Mouse (Mus musculus): ENCODE results near the gene Tagap.
"Not testable (repeated sequence)": the region's sequence is repeated elsewhere in the genome, so short reads cannot be mapped to it uniquely, and the experiment has no call there.

The Tagap gene

DNA sequence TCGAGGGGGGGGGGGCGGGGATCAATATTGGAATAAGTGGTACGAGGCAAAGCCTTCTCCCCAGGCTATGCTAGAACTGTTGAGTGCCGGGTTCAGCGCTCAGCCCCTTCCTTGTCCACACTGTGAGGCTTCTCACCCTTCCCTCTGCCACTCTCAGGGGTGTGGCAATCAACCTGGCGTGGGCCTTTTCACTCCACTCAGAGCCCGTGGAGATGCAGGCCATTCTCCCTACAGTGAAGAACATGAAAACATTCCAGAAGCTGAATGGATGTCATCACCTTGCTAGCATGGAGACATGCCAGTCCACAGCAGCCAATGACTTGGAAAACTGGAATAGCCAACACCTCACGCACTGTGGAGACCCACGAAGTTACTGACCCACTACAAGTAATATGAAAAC is 10.0 kb upstream of the Tagap start:
- no peak for DNase-seq (ENCODE audit: low spot score)

DNA sequence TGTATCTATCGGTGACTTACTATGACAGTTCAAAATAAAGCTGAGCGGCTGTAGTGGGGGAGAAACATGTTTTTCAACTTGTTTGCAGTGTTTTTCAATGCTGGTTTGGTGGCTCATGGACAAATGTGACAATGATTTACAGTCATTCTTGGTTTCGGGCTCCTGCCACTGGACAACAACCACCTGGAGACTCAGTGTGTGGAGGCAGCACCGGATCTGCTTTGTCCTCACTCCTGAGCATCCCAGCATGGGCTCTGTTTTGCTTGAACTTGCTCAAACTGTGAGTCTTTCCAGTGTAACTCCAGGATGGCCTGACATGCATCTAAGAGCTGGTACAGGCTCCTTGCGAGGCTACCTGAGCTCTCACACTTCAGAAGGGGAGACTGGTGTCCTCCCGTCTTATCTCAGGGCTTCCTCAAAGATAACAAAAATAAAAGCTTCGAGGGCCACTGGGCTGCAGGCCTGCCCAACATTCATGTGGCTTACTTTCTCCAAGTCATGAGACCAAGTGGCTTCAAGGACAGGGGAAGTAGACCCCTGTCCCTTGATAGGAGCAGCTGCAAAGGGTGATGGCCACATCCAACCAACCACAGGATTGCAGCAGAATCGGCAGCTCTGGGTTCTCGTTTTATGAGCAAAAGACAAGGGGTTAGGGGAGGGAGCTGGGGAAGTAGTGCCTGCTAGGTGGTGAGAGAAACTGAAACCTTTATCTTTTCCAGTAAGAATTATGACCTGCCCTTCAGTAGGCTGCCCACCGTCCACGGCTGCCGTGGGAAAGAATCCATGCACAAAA is 8.8 kb upstream of the Tagap start:
- no peak for DNase-seq (ENCODE audit: low spot score)

DNA sequence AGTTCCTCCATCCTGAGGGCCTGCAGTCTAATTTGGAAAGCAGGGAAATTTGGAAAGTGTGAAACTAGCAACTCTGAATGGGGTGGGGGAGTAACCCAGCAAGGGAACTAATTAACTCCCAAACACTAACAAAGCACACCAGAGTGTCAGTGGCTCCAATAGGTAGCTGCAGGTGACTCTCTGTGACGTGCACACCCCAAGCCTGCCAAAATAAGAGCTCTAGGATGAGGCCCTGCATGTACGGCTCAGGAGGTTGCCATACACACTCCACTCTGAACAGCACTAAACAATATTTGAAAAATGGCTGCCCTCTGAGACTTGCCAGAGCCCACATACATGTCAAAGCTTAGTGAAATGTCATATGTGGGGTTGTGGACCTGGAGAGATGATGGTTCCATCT is 7.4 kb upstream of the Tagap start:
- no peak for DNase-seq (ENCODE audit: low spot score)

DNA sequence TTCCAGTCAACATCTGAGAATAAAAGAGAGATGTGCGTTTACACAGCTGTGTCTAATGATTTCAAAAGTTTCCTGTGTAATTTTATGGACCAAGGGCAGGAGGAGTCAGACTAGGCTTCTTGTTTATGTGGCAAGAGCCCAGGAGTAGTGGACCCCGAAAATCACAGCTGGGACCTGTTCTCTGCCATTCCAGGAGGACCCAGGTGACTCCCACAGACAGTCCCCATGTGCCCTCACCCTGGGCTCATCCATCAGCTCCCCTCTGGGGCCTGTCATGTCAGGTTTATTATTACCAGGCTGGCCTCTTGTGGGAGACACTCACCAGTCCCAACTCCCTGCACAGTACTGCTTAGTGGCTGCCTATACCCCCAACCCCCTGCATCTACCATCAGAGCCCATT is 6.6 kb upstream of the Tagap start:
- no peak for DNase-seq (ENCODE audit: low spot score)

- DNase-seq (ENCODE audit: low spot score) = no peak
These were observed 3.2 kb upstream of the Tagap start for GRCm38 (mm10) chr17:7922564-7922963.

DNA sequence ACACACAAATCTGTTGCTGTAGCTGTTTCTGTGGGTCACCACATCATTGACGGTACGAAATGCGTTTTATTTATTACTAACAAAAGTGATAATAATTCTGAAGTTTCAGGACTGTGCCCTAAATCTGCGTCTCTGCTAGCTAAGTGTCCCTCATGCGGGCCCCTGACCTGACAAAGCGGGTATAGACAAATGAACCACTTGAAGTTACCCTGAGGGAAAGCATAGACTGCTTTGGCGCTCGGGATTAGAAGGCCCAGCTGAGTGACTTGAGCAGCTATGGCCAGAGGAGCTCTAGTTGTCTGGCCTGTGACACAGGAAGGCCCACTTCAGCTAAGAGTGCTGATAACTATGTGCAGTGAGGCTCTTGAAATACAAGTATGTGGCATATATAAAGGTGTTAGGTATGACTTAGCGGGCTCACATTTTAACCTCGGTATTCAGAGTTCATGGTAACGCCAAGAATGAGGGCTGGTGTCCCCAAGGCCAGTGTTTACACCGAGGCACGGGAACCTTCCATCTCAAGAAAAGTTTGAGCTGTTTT is 1.5 kb upstream of the Tagap start:
- DNase-seq (ENCODE audit: low spot score) = no peak

DNA sequence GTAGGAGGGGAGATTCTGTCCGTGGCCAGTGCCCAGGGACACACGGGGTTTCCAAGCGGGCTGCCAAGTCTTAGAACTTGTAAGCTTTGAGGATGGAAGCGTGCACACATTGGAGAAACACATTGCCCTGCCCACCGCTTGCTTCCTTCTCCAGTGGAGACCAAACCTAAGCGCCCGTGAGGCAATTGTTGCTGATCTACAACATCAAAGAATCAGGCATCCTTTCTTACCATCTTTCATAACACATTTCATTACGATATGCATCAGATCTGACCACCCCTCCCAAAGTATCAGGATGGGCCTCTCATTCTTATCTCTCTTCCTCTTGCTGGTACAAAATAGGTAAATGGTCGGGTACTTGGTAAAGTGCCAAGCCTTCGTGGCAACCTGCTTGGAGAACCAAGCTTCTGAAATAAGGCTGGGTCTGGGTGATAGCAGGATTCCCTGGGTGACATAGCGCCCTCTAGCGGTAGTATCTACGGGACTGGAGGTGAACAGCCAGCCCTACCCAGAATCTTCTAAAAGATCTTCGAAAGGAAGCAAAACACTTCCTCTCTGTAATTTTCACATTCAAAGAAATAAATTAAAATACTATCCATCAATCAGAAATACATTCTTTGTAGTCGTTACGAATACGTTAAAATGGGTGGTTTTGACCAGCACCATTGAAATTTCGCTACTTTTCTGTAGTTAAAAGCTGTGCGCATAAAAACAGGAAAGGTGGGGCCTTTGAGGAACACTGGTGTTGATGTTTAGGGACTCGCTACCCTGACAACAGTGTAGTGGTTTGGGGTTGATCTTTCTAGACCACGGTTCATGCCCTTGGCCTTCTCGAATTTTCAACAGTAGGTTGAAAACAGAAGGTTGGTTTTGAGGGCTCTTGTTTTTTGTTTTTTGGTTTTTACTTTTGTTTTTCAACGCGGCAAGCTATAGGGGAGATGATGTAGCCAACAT is 2.1 kb downstream of the Tagap start:
- peak; percentile 85 for DNase-seq (ENCODE audit: low spot score)

- no peak for DNase-seq (ENCODE audit: low spot score)
These were observed 2.9 kb downstream of the Tagap start for GRCm38 (mm10) chr17:7928662-7929061.

GRCm38 (mm10) chr17:7929279-7929678 is 3.5 kb downstream of the Tagap start:
- no peak for DNase-seq (ENCODE audit: low spot score)

DNA sequence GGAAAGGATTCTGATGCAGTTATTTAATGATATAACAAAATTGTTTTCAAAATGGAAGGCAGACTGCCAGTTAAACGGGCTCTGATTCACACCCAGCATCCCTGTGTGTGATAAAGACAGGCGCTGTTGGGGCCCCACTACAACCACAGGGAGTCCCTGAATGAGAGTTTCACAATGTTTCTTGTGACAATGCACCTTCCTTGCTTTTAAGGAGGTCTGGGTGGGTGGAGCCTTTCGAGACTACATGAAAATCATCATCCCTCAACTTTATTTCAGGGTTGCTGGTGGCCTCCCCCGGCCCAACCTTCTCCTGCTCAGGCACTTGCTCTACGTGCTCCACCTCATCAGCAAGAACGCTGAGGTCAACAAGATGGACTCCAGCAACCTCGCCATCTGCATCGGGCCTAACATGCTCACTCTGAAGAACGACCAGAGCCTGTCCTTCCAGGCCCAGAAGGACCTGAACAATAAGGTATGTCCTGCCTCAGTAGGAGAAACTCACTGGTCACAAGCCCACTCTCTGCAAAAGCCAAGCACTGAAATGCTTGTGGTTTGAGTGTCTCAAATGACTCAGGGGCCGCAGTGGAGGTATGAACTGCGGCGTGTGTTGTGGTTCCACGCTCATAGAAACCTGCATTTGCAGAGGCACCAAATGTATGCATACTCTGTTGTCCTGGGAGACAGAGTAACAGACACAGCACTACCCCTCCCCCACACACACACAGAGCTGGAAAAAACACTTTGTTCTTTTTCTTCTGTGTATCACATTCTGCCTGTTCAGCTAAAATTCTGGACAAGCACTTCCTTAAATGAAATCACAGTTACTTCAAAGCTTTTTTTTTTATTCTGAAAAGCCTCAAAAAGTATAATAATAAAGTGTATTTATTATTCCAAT is 5.5 kb downstream of the Tagap start:
- no peak for DNase-seq (ENCODE audit: low spot score)

DNA sequence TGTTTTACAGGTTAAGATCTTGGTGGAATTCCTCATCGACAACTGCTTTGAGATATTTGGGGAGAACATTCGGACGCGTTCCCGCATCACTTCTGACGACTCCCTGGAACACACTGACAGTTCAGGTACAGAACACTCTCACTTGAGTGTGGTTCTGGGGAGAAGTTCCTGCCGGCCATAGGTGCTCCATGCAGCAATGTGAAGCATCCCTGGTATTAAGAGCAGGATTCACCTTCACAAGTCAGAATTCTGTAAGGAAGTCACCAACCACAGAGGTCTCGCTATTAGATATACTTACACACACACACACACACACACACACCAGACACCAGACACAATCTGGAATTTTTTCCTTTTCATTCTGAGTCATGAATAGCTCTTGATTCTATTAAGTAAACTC is 6.3 kb downstream of the Tagap start:
- not testable (repeated sequence) for DNase-seq (ENCODE audit: low spot score)

- DNase-seq (ENCODE audit: low spot score) = peak; percentile 59
These were observed 13.8 kb downstream of the Tagap start for GRCm38 (mm10) chr17:7939640-7940039.

DNA sequence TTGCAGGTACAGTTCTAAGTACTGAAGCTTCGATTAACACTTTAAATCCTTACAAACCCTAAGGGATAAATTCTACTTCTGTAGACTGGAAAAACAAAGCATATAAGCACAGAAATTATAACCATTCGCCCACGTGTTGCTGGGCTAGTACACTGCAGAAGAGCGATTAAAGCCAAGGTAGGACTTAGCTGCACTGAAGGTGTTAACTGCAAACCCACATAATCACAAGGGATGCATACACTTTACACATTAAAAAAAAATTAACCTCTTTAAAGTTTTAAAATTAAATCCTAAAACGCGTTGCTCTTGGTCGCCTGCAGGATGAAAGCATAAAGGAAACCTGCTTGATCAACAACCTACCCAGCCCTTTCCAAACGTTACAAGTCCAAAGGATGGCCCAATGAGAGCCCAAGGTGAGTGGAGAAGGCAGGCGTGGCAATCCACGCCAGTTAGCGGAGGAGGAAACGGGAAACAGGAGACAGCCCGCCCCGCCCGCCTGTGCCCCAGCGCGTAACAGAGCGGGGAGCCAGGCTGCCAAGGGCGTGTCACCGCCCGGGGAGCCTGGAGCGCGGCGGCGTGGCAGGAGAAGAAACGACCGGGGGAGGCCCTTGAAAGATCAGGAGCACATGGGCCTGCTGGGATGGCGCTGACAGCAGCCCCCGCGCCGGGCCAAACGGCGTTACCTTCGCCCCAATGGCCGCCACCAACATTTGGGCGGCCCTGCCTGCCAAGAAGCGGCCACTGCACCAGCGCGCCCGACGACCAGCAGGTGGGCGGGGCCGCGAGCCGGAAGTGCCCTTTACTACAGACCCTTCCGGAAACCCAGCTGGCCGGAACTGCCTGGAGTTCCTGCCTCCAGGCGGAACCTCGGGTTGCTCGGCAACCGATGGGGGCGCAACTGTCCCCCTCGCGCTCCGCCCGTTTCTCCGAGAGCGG is 19.6 kb downstream of the Tagap start, which contains the start of gene Rsph3a:
Gene Rsph3a (plus strand): TSS at position 498 of the 936 bp plus-strand sequence.
- peak; percentile 89 for DNase-seq (ENCODE audit: low spot score)

DNA sequence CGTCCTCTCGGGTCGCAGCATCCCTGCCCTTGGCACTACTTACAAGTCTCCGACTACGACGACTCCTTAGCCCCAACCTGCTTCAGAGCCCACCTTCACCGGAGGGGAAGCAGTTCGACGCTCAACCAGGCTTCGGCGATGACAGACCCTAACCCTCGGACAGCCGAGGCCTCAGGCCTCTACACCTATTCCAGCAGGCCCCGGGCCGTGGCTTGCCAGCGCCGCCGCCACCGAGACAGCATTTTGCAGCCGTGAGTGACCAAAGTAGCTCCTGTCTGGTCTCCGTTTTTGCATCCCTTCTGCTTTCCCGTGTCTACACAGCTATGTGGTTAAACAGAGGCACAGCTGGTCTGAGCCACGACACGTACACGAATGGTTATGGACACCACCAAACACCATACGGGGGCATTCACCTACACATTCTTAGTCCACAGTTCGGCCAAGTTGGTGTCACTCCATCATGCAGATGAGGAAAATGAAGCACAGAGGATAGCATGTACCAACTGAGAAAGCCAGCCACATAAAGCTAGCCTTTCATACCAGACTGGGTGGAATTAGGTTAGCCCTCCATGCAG is 20.3 kb downstream of the Tagap start:
- not testable (repeated sequence) for DNase-seq (ENCODE audit: low spot score)

DNA sequence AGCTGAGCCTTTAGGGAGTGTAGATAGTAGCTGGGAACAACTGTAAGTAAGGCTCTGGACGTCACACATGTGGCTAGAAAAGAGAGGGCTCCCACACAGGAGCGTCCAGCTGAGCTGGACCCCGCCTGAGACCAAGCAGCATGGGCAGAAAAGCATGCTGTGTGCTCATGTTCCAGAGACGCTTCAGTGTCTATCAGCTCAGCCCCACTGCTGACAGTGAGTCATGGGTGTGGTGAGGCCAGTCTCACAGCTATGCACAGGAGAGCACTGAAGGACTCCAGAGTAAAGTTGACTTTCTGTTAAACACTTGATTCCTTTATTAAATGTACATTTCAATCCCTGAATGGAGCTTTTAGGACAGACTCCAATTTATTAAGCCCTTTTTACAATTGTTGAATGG is 25.5 kb downstream of the Tagap start:
- not testable (repeated sequence) for DNase-seq (ENCODE audit: low spot score)

DNA sequence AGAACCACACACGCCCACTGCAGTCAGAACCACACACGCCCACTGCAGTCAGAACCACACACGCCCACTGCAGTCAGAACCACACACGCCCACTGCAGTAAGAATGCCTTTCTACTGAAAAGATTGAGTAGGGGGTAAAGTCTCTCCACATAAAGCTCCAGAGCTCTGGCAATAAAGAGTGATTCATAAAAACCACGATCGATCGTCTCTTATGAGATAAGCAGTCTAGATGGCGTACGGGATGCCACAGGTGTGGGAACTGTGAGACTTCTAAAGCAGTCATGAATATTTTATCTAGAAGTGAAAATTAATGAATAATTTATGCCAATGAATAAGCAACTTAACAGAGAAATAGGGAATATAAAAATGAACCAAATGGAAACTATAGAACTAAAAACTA is 31.4 kb downstream of the Tagap start:
- not testable (repeated sequence) for DNase-seq (ENCODE audit: low spot score)

GRCm38 (mm10) chr17:7963333-7963732 is 37.5 kb downstream of the Tagap start:
- not testable (repeated sequence) for DNase-seq (ENCODE audit: low spot score)

GRCm38 (mm10) chr17:7964398-7964797 is 38.6 kb downstream of the Tagap start:
- not testable (repeated sequence) for DNase-seq (ENCODE audit: low spot score)

DNA sequence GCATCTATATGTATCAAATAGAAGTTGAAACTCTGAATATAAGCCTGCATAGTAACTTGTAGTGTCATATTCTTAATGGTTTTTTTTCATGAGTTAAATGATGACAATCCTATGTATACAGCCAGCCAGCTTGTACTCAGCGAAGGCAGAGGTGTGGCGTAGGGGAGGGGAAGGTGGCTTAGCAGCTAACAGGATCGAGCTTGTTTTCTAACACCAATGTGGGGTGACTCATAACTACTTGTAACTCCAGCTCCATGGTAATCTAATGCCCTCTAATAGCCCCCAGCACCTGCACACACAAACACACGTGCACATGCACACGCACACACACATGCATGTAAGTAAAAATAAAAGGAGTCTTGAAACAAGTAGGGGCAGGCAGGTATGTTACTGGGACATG is 42.7 kb downstream of the Tagap start:
- DNase-seq (ENCODE audit: low spot score) = not testable (repeated sequence)

DNA sequence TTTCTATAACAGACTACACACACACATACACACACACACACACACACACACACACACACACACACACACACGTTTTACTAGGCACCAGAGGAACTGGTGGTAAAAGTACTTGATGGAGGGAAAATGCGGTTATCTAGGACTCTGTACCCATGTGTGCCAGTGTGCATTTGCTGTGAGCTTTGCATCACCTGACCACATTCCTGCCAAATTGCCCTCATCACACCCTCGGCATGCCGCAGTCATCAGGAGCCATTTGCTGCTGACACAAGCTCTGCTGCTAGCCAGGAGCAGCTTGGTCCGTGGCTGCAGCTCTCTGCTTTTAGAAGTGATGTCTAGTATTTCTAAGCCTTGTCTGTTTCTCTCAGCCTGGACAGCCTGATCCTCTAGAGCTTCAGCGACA is 44.0 kb downstream of the Tagap start:
- DNase-seq (ENCODE audit: low spot score) = not testable (repeated sequence)
